In genomic region chr5:35897147-35897546, GRCm38 (mm10) we compare ENCODE assay signal across 16 mouse cellular contexts. TPM values are rescaled to one million over a fixed set of nuclear protein-coding genes. Genes with fewer than 3 reads are reported as not detected.
A peak's percentile ranks its signal among the peaks of the same experiment; 100 is the strongest.
DNase-seq lines count a peak whose midpoint lies in the region; ATAC-seq and TF ChIP-seq lines count a peak whose summit lies in the region.
"Had no signal": no experiment of that assay in that cellular context is flagged by ENCODE, and none has a peak within 500 bp of the region (broad histone marks: within the 10 kb centered on the region; RNA-seq: fewer than 3 reads in every experiment).

No protein-coding gene starts in this region.

- DNase-seq in heart, postnatal 4 days, result no peak
- no peak for DNase-seq in forebrain, postnatal 0 days
- DNase-seq in thymus, postnatal 14 days, result no peak
- DNase-seq in kidney, postnatal 4 days, result no peak
- DNase-seq: adrenal gland, postnatal 25 days; cerebellum, adult 9-10 months; lung, adult 18-20 months; right cerebral cortex, postnatal 25 days had no signal

- peak overlapping the region; percentile 90 for H3K4me2 ChIP-seq in heart, embryonic 13.5 days
- peak overlapping the region; percentile 93; the same call in 1 of the 2 replicates for H3K4me2 ChIP-seq in midbrain, embryonic 15.5 days
- no peak overlapping the region; the same call in 1 of the 2 replicates for H3K4me2 ChIP-seq in midbrain, embryonic 16.5 days (ENCODE audit: low read length)
- H3K4me2 ChIP-seq in forebrain, postnatal 0 days (ENCODE audit: low read depth), result peak overlapping the region; percentile 13; the same call in 1 of the 2 replicates
- H3K4me2 ChIP-seq in neural tube, embryonic 13.5 days, result peak overlapping the region; percentile 95
- H3K4me2 ChIP-seq: heart, embryonic 11.5 days; intestine, embryonic 15.5 days had no signal

- H3K27ac ChIP-seq in heart, embryonic 13.5 days (replicated peaks), result 0 out of 2 replicates have a peak overlapping the region, but pooled peaks have one; percentile 32
- H3K27ac ChIP-seq in midbrain, embryonic 15.5 days, result no peak overlapping the region
- no peak overlapping the region for H3K27ac ChIP-seq in midbrain, embryonic 16.5 days (ENCODE audit: low read length)
- H3K27ac ChIP-seq in forebrain, postnatal 0 days (ENCODE audit: low read depth, low read length), result no peak overlapping the region
- H3K27ac ChIP-seq in neural tube, embryonic 13.5 days (replicated peaks), result 0 out of 2 replicates have a peak overlapping the region, but pooled peaks have one; percentile 38
- H3K27ac ChIP-seq: intestine, embryonic 15.5 days; kidney, postnatal 0 days; macrophage had no signal

- no peak for TF ChIP-seq CTCF in forebrain, postnatal 0 days (IDR thresholded peaks at IDR 0.05; ENCODE audit: low read depth)

- WGBS in heart, embryonic 13.5 days, result 59% methylated on average over 4 of the region's 4 CpGs
- WGBS in midbrain, embryonic 15.5 days, result 63% methylated on average over 4 of the region's 4 CpGs
- WGBS in midbrain, embryonic 16.5 days, result 71% methylated on average over 4 of the region's 4 CpGs
- WGBS in forebrain, postnatal 0 days, result 54% methylated on average over 4 of the region's 4 CpGs
- WGBS in neural tube, embryonic 13.5 days, result 67% methylated on average over 4 of the region's 4 CpGs

- H3K9me3 ChIP-seq in heart, embryonic 13.5 days, result no peaks in the 10 kb centered on the region
- no peaks in the 10 kb centered on the region for H3K9me3 ChIP-seq in midbrain, embryonic 15.5 days
- H3K9me3 ChIP-seq in midbrain, embryonic 16.5 days (replicated peaks; ENCODE audit: control insufficient read depth, low read length, poor library complexity, severe bottlenecking), result no peaks in the 10 kb centered on the region
- no peaks in the 10 kb centered on the region for H3K9me3 ChIP-seq in forebrain, postnatal 0 days (ENCODE audit: low read length)
- no peaks in the 10 kb centered on the region for H3K9me3 ChIP-seq in neural tube, embryonic 13.5 days
- H3K9me3 ChIP-seq: intestine, embryonic 15.5 days had no signal

- no peaks in the 10 kb centered on the region for H3K36me3 ChIP-seq in heart, embryonic 13.5 days
- H3K36me3 ChIP-seq in midbrain, embryonic 15.5 days (replicated peaks), result no peaks in the 10 kb centered on the region
- no peaks in the 10 kb centered on the region for H3K36me3 ChIP-seq in midbrain, embryonic 16.5 days (ENCODE audit: control insufficient read depth, insufficient read depth, low read length)
- no peaks in the 10 kb centered on the region for H3K36me3 ChIP-seq in forebrain, postnatal 0 days (ENCODE audit: insufficient read depth)
- no peaks in the 10 kb centered on the region for H3K36me3 ChIP-seq in neural tube, embryonic 13.5 days
- H3K36me3 ChIP-seq: intestine, embryonic 15.5 days had no signal

- no peak for ATAC-seq in heart, embryonic 13.5 days (ENCODE audit: extremely low read depth, insufficient number of reproducible peaks, low FRiP score, low TSS enrichment)
- no peak for ATAC-seq in midbrain, embryonic 15.5 days (replicated peaks)
- no peak for ATAC-seq in midbrain, embryonic 16.5 days
- no peak for ATAC-seq in forebrain, postnatal 0 days
- no peak for ATAC-seq in neural tube, embryonic 13.5 days (ENCODE audit: low read depth)
- ATAC-seq: intestine, embryonic 15.5 days had no signal

- 0 out of 2 replicates have a peak overlapping the region, but pooled peaks have one; percentile 28 for H3K9ac ChIP-seq in heart, embryonic 13.5 days
- H3K9ac ChIP-seq in midbrain, embryonic 15.5 days, result no peak overlapping the region
- H3K9ac ChIP-seq in midbrain, embryonic 16.5 days (ENCODE audit: low read depth, low read length), result no peak overlapping the region
- no peak overlapping the region for H3K9ac ChIP-seq in forebrain, postnatal 0 days
- H3K9ac ChIP-seq in neural tube, embryonic 13.5 days, result 0 out of 2 replicates have a peak overlapping the region, but pooled peaks have one; percentile 19
- H3K9ac ChIP-seq: intestine, embryonic 15.5 days had no signal

- H3K4me1 ChIP-seq in heart, embryonic 13.5 days, result peaks cover 78% of the 10 kb centered on the region
- peaks cover 73% of the 10 kb centered on the region for H3K4me1 ChIP-seq in midbrain, embryonic 15.5 days
- H3K4me1 ChIP-seq in midbrain, embryonic 16.5 days (ENCODE audit: control insufficient read depth, insufficient read depth, low read length), result peaks cover 56% of the 10 kb centered on the region
- peaks cover 20% of the 10 kb centered on the region for H3K4me1 ChIP-seq in forebrain, postnatal 0 days (ENCODE audit: insufficient read depth)
- peaks cover 78% of the 10 kb centered on the region for H3K4me1 ChIP-seq in neural tube, embryonic 13.5 days (replicated peaks)

- H3K27me3 ChIP-seq in heart, embryonic 13.5 days (replicated peaks), result 0 out of 2 replicates have a peak, but pooled peaks cover 3% of the 10 kb centered on the region
- H3K27me3 ChIP-seq in midbrain, embryonic 15.5 days (replicated peaks), result no peaks in the 10 kb centered on the region
- H3K27me3 ChIP-seq in midbrain, embryonic 16.5 days (ENCODE audit: control insufficient read depth, insufficient read depth, low read depth, low read length), result no peaks in the 10 kb centered on the region
- H3K27me3 ChIP-seq in forebrain, postnatal 0 days (ENCODE audit: insufficient read depth, low read length), result no peaks in the 10 kb centered on the region
- 0 out of 2 replicates have a peak, but pooled peaks cover 3% of the 10 kb centered on the region for H3K27me3 ChIP-seq in neural tube, embryonic 13.5 days
- H3K27me3 ChIP-seq: intestine, embryonic 15.5 days had no signal

- H3K4me3 ChIP-seq in heart, embryonic 13.5 days, result no peak overlapping the region
- H3K4me3 ChIP-seq in midbrain, embryonic 15.5 days, result no peak overlapping the region
- H3K4me3 ChIP-seq in midbrain, embryonic 16.5 days (ENCODE audit: low read depth, low read length), result no peak overlapping the region
- H3K4me3 ChIP-seq in forebrain, postnatal 0 days (ENCODE audit: low read depth, low read length), result no peak overlapping the region
- H3K4me3 ChIP-seq in neural tube, embryonic 13.5 days, result peak overlapping the region; percentile 96; the same call in 1 of the 2 replicates
- H3K4me3 ChIP-seq: intestine, embryonic 15.5 days had no signal

RNA-seq across cellular contexts. Expression of gene Afap1, which starts 4.0 kb away (rescaled TPM):
- 24.9 and 26.9 TPM in 2 replicates for polyA plus RNA-seq in heart, embryonic 13.5 days (2015; fragmentation: Nextera tagmentation; extraction: Ambion mirVana)
- total RNA-seq in heart, postnatal 4 days (2021), result 10 to 100 TPM; 45.2 to 45.9 TPM
- 71.1 and 76.9 TPM in 2 replicates for polyA plus RNA-seq in midbrain, embryonic 15.5 days (2015; fragmentation: Nextera tagmentation; extraction: Ambion mirVana)
- 61.2 and 65.6 TPM in 2 replicates for polyA plus RNA-seq in midbrain, embryonic 16.5 days (2015; fragmentation: Nextera tagmentation; extraction: Ambion mirVana)
- 44.2 and 48.2 TPM in 2 replicates for total RNA-seq in forebrain, postnatal 0 days (2014; rRNA removed)
- polyA plus RNA-seq in forebrain, postnatal 0 days (2015; fragmentation: Nextera tagmentation; extraction: Ambion mirVana), result 45.6 and 49.3 TPM in 2 replicates
- polyA plus RNA-seq in neural tube, embryonic 13.5 days (2015; fragmentation: Nextera tagmentation; extraction: Ambion mirVana), result 92.2 and 99.6 TPM in 2 replicates

Comparison
In these comparisons a context has a peak if more than half of its experiments do, and no peak if none do; other contexts are left out.
1. H3K27ac ChIP-seq: peak in heart, embryonic 13.5 days (single experiment) and neural tube, embryonic 13.5 days (single experiment); none in midbrain, embryonic 15.5 days (single experiment), midbrain, embryonic 16.5 days (single experiment) and forebrain, postnatal 0 days (single experiment).
2. H3K9ac ChIP-seq: peak in heart, embryonic 13.5 days (single experiment) and neural tube, embryonic 13.5 days (single experiment); none in midbrain, embryonic 15.5 days (single experiment), midbrain, embryonic 16.5 days (single experiment) and forebrain, postnatal 0 days (single experiment).